Mouse (Mus musculus): ENCODE results near the gene Fkbp4.

DNA sequence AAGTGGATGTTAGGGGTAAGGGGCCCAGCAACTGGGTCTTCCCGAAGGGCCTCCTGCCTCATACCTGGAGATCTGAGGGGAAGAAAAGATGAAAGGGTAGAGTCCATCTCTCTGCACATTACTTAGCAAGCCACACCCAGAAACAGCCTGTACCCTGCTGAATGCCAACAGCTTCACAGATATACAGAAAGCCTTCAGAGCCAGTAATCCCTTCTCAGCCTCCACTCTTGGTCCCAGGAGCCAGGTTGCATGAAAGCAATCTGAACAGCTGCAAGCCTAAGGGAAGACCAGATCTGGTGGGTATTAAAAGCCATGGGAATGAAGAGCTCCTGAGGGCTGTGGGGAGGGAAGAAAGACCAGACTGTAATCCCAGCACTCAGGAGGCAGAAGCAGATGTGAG lies 49.3 kb downstream of the Fkbp4 start:
- TF ChIP-seq CTCF (IDR thresholded peaks at IDR 0.05; ENCODE audit: low read depth) = no peak
- no peak for TF ChIP-seq EP300 (optimal IDR thresholded peaks at IDR 0.05)
